Mouse (Mus musculus) E14TG2a.4 (cell line): ENCODE data around the gene Ccnl1.

ENCODE experiments used
- CTCF ChIP-seq: conservative IDR thresholded peaks from 2 replicates; pipeline ENCODE4 v1.5.1; 2014; ENCODE audit warnings: low read length
- POU5F1 ChIP-seq: IDR thresholded peaks from 2 replicates; pipeline ENCODE4 v1.6.1; 2014; ENCODE audit warnings: low read length, borderline replicate concordance

DNA sequence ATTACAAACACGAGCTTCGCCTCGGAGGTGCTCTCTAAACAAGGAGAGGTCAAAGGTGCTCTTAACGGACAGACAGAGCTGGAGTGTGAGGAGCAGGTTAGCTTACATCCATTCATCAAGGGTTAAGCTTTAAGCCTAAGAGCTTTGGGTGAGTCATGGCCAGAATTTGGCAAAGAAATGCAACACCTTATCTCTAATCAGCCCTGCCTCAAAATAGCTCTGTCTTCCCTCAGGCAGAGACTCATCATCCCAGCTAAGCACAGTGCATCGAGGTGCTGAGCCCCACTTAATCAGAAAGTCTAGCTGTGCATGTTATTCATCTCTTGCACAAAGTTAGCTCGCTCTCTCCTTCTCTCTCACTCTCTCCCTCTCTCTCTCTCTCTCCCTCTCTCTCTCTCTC, 53.3 kb downstream of the Ccnl1 start:
- TF ChIP-seq CTCF = no peak
- TF ChIP-seq POU5F1 = no peak
